Mouse (Mus musculus) CD8-positive naive resting alpha-beta T cell, adult 2 months (primary cell): ENCODE data around the gene Necap1.
A peak's percentile ranks its signal among the peaks of the same experiment; 100 is the strongest.

Experiments
- DNase-seq, 2 experiments: peaks; one replicate each; pipeline ENCODE4 v3.0.0; 2022; ENCODE audit warnings: low read depth in 2 of 2, low spot score in 2 of 2

Necap1 gene

GRCm38 (mm10) chr6:122873871-122874719 lies at the start of gene Necap1:
TSS of gene Necap1 (plus strand) at chr6:122874474.
- DNase-seq = peak; percentile 95 to 98

GRCm38 (mm10) chr6:122825166-122825565 lies 49.1 kb upstream of the Necap1 start:
- no peak for DNase-seq

GRCm38 (mm10) chr6:122825923-122826742 lies 48.1 kb upstream of the Necap1 start:
- peak; percentile 34 to 63 for DNase-seq

DNA sequence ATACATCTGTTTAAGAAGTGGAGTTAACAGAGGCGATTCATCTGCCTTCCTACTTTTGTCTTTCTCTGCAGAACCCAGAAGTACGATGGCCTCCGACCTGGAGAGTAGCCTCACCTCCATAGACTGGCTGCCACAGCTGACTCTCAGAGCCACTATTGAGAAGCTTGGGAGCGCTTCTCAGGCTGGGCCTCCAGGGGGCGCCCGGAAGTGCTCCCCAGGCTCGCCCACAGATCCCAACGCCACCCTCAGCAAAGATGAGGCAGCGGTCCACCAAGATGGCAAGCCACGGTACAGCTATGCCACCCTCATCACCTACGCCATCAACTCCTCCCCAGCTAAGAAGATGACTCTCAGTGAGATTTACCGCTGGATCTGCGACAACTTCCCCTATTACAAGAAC lies 46.2 kb upstream of the Necap1 start:
- peak; percentile 31 to 47 for DNase-seq

DNA sequence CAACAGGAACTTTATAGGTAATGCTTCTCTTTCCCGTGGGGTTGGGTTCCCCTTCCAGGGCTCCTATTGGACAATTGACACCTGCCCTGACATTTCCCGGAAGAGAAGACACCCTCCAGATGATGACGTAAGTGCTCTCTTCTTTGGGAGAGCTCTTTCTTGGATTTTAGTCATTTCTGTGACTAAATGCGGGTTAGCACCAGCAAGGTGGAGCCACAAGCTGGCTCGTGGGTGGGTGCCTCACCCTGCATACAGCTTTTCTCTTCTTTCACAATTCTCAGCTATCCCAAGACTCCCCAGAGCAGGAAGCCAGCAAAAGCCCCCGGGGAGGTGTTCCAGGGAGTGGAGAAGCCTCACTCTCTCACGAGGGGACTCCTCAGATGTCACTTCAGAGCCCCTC lies 41.4 kb upstream of the Necap1 start:
- no peak for DNase-seq

DNA sequence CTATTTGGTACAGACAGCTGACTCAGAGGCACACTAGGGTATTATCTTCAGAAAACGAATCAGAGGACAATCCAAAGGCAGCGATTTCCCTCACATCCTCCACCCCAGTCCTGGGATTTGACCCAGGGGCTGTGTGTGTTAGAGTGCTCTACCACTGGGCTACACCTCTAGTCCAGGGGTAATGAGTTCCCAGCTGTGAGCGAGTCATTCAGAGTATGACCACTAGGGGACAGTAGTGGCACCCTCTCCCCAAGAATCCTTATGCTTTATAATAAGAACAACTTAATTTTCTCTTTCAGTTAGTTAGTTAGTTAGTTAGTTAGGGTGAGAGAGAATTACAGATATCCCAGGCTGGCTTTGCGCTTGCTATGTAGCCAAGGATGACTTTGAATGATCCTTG lies 39.9 kb upstream of the Necap1 start:
- peak; percentile 56 to 67 for DNase-seq

- no peak for DNase-seq
Measured at GRCm38 (mm10) chr6:122836974-122837373, 37.3 kb upstream of the Necap1 start.

- DNase-seq = no peak
Measured at GRCm38 (mm10) chr6:122837539-122837938, 36.7 kb upstream of the Necap1 start.

DNA sequence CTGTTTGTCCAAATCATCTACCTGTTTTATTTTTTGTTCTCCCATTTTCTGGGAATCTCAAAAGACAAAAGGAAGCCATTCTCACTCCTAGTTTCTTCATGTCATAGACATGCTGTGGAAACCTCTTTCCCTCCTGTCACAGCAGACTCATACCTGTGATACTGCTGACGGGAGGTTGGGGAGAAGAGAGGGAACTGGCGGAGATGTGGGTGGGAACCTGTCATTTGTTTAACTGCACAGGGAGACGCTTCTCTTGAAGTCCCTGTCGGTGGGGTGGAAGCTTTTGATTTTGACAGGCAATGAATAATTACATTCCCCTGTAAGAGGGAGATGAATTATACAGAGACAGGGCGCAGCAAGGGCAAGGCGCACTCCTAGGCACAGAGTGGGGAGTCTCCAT lies 30.5 kb upstream of the Necap1 start:
- no peak for DNase-seq

DNA sequence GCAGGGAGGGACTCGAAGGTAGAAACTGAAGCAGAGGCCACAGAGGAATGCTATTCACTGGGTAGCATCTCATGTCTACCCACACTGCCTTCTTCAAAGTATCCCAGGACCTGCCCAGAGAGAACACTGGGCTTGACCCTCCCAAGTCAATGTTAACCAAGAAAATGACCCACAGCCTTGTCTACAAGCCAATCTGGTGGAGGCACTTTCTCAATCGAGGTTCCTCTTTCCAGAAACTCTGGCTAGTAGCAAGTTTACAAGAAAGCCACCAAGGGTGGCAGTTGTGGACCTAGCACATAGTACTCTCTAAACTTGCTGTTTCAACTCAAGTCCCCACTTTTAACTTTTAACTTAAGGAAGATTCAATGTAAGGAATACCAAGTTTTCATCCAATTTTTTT lies 21.6 kb upstream of the Necap1 start:
- DNase-seq = no peak

GRCm38 (mm10) chr6:122854552-122854951 lies 19.7 kb upstream of the Necap1 start:
- DNase-seq = no peak

GRCm38 (mm10) chr6:122855955-122856354 lies 18.3 kb upstream of the Necap1 start, which contains the start of gene C3ar1:
TSS of gene C3ar1 (minus strand) at chr6:122856161.
- no peak for DNase-seq

- no peak for DNase-seq
Measured at GRCm38 (mm10) chr6:122862434-122862833, 11.8 kb upstream of the Necap1 start.

DNA sequence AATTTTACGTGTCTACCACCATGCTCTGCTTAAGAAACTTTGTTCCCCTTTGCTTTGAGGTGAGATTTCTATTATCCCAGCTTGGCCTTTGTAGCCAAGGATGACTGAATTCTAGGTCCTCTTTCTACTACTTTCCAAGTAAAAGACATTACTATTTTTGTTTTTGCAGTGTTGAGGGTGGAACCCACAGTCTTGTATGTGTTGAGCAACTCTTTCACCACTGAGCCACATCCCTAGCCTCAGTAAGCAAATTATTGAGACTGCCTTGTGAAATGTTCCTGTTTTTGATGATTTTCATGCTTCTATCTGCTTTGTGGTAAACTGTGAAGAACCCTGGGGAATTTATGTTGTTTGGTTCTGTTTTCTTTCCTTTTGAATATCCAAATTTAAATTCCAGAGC lies 11.4 kb upstream of the Necap1 start:
- DNase-seq = no peak

GRCm38 (mm10) chr6:122867914-122868313 lies 6.4 kb upstream of the Necap1 start:
- no peak for DNase-seq

DNA sequence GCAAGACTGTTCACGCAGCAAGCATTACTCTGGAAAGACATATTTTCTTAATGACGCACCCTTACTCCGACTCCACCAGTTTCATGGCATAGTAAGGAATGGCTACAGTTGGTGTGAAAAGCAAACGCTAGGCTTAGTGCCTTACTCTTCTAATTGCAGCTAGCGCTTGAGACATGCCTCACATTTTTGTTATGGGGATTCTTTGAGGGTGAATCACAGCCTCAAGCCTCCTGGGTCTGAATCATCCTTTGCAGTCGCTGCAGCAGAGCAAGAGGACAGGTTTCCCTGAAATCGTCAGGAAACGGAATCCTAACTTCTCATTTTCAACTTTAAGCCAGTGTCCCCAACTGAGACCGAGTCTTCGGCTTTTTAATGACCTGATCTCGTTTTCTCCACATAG lies 4.4 kb upstream of the Necap1 start:
- no peak for DNase-seq

- DNase-seq = peak; percentile 24 to 32
Measured at GRCm38 (mm10) chr6:122872800-122873199, 1.5 kb upstream of the Necap1 start.

DNA sequence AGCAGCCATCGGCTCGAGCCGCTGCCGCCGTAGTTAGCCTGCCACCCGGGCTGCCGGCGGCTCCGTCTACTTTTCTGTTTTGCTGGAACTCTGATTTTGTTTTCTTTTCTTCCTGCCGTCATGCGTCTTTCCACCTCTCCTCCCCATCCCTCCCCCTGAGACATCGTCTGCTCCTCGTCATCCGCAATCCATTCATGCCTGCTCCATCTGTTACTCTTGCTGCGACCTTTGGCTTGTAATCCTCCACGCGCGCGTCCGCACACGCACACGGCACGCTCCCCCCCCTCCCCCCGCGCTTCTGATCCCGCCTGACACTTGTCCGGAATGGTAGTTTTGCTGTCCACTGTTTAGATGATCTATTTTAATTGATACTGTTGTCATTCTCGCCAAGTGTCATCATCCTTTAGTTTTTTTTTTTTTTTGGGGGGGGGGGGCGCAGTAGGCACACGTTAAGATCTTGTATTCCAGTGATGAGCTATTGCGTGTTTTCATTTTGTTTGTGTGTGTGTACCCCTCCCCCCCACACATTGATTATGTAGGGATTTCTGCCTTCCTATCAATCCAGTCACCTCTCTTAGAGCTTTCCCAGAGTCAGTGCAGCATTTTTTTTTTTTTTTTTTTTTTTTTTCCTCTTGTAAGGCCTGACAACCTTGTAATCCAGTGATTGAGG lies 581 bp downstream of the Necap1 start:
- no peak for DNase-seq

DNA sequence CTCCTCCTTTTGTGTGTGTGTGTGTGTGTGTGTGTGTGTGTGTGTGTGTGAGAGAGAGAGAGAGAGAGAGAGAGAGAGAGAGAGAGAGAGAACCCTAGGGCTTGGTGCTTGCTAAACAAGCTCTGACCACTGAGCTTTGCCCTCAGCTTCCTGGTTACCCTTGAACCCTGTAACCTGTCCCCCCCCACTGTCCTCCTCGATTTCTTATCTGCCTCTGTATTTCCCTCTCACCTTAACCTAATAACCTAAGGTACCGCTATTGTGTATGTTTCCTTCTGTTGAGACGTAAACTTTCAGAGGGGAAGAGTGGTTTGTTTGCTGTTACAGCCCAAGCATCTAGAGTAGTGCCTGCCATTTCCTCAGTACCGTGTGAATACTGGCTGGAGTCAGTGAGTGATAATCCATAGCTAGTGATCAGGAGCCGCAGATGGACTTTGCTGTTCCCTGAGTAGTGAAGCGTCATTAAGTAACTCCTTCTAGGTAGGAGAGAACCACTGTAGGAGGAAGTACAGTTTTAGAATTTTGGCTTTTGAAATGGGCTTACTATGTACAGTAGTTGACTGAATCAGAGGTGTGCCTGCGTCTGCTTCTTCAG lies 5.0 kb downstream of the Necap1 start:
- DNase-seq = no peak

DNA sequence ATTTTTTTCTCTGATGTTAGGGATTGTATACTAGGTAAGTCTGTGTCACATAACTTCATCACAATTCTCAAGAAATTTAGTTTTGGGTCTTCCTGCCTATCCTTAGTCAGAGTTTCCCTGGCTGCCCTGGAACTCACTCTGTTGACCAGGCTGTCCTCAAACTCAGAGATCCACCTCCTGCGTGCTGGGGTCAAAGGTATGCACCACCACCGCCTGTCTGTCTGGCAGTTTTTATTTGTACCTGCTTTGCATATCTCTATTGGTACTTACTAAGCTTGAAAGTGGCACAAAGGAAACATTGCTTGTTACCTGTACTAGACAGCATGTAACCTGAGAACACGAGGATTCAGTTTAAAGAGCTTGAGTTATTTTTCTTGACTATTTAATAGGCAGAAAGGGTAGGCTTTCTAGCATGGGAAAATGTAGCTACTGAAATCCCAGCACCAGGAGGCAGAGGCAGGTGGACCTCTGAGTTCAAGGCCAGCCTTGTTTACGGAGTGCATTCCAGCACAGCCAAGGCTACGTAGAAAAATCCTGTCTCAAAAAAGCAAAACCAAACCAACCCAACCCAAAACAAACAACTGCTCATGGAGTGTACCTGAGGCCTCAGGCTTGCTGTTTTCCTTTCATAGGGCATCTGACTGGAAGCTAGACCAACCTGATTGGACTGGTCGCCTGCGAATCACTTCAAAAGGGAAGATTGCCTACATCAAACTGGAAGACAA lies 5.7 kb downstream of the Necap1 start:
- DNase-seq = no peak

GRCm38 (mm10) chr6:122881287-122881686 lies 7.0 kb downstream of the Necap1 start:
- DNase-seq = no peak
